ENCODE assay signal across 23 mouse cellular contexts in genomic region chr16:56793778-56794177, GRCm38 (mm10). TPM values are rescaled to one million over a fixed set of nuclear protein-coding genes. Genes with fewer than 3 reads are reported as not detected.
DNase-seq lines count a peak whose midpoint lies in the region; ATAC-seq and TF ChIP-seq lines count a peak whose summit lies in the region.
"Had no signal": no experiment of that assay in that cellular context is flagged by ENCODE, and none has a peak within 500 bp of the region (broad histone marks: within the 10 kb centered on the region; RNA-seq: fewer than 3 reads in every experiment).

No protein-coding gene starts in this region.

- no peak overlapping the region for H3K4me3 ChIP-seq in lung, postnatal 0 days (ENCODE audit: low read depth, low read length)
- H3K4me3 ChIP-seq in lung, adult 2 months (replicated peaks; ENCODE audit: extremely low read depth, low read depth, low read length): no peak overlapping the region
- H3K4me3 ChIP-seq in intestine, embryonic 15.5 days (replicated peaks): no peak overlapping the region
- H3K4me3 ChIP-seq in small intestine, adult 2 months (ENCODE audit: low read depth, low read length): no peak overlapping the region
- H3K4me3 ChIP-seq: embryonic facial prominence, embryonic 13.5 days; forebrain, embryonic 10.5 days; heart, embryonic 13.5 days; hindbrain, embryonic 15.5 days; liver, embryonic 15.5 days; midbrain, embryonic 10.5 days had no signal

- WGBS in lung, postnatal 0 days: 47% methylated on average over 1 of the region's 1 CpGs
- 41% methylated on average over 1 of the region's 1 CpGs for WGBS in lung, adult 2 months
- WGBS in intestine, embryonic 15.5 days: 68% methylated on average over 1 of the region's 1 CpGs
- WGBS in small intestine, adult 2 months: 2% methylated on average over 1 of the region's 1 CpGs

- no peaks in the 10 kb centered on the region for H3K27me3 ChIP-seq in lung, postnatal 0 days (replicated peaks; ENCODE audit: insufficient read depth, low read length)
- H3K27me3 ChIP-seq in intestine, embryonic 15.5 days (replicated peaks): no peaks in the 10 kb centered on the region
- H3K27me3 ChIP-seq in small intestine, adult 2 months (ENCODE audit: control insufficient read depth, insufficient read depth, low read length): no peaks in the 10 kb centered on the region
- H3K27me3 ChIP-seq: embryonic facial prominence, embryonic 13.5 days; heart, embryonic 13.5 days; hindbrain, embryonic 15.5 days; liver, embryonic 15.5 days had no signal

- H3K36me3 ChIP-seq in lung, postnatal 0 days (ENCODE audit: insufficient read depth, low read length): no peaks in the 10 kb centered on the region
- H3K36me3 ChIP-seq in intestine, embryonic 15.5 days: no peaks in the 10 kb centered on the region
- H3K36me3 ChIP-seq in small intestine, adult 2 months (ENCODE audit: control insufficient read depth, insufficient read depth, low read length): no peaks in the 10 kb centered on the region
- H3K36me3 ChIP-seq: embryonic facial prominence, embryonic 13.5 days; forebrain, embryonic 10.5 days; G1E; heart, embryonic 13.5 days; hindbrain, embryonic 15.5 days; liver, embryonic 15.5 days; midbrain, embryonic 10.5 days had no signal

- no peak for TF ChIP-seq POLR2A in lung, adult 2 months (IDR thresholded peaks at IDR 0.05; ENCODE audit: borderline replicate concordance, extremely low read depth, low read depth, low read length)
- TF ChIP-seq POLR2A in small intestine, adult 2 months (IDR thresholded peaks at IDR 0.05; ENCODE audit: low read depth, low read length): no peak

- no peaks in the 10 kb centered on the region for H3K9me3 ChIP-seq in lung, postnatal 0 days (ENCODE audit: low read length)
- no peaks in the 10 kb centered on the region for H3K9me3 ChIP-seq in intestine, embryonic 15.5 days
- H3K9me3 ChIP-seq: embryonic facial prominence, embryonic 13.5 days; forebrain, embryonic 10.5 days; G1E; heart, embryonic 13.5 days; hindbrain, embryonic 15.5 days; liver, embryonic 15.5 days; midbrain, embryonic 10.5 days had no signal

- TF ChIP-seq EP300 in lung, postnatal 0 days (IDR thresholded peaks at IDR 0.05): no peak

- no peak for DNase-seq in frontal cortex, postnatal 36 days (ENCODE audit: low spot score in 2 of 2)
- peak; percentile 36 for DNase-seq in lung, postnatal 0 days (ENCODE audit: low spot score)
- DNase-seq in lung, adult 2 months: no peak
- DNase-seq in spleen, postnatal 14 days (ENCODE audit: low spot score in 2 of 2): no peak
- DNase-seq in cerebellum, postnatal 36 days: no peak
- DNase-seq: cerebellum, adult 2 months; gastrocnemius, postnatal 10 days; lung, postnatal 10 days; thymus, postnatal 14 days had no signal

- H3K4me2 ChIP-seq in lung, postnatal 0 days (replicated peaks; ENCODE audit: low read depth, low read length): no peak overlapping the region
- no peak overlapping the region for H3K4me2 ChIP-seq in intestine, embryonic 15.5 days (replicated peaks)
- H3K4me2 ChIP-seq: embryonic facial prominence, embryonic 13.5 days; heart, embryonic 13.5 days; hindbrain, embryonic 15.5 days; liver, embryonic 15.5 days had no signal

- no peak overlapping the region for H3K27ac ChIP-seq in lung, postnatal 0 days (ENCODE audit: low read length)
- H3K27ac ChIP-seq in intestine, embryonic 15.5 days: no peak overlapping the region
- H3K27ac ChIP-seq in small intestine, adult 2 months (ENCODE audit: insufficient read depth, low read depth, low read length): peak overlapping the region; percentile 66
- H3K27ac ChIP-seq: embryonic facial prominence, embryonic 13.5 days; forebrain, embryonic 10.5 days; heart, embryonic 13.5 days; hindbrain, embryonic 15.5 days; kidney, postnatal 0 days; liver, embryonic 15.5 days; midbrain, embryonic 10.5 days had no signal

- ATAC-seq in frontal cortex, adult (ENCODE audit: low TSS enrichment): peak; percentile 65; the same call in 1 of the 2 replicates
- no peak for ATAC-seq in lung, postnatal 0 days
- peak; percentile 82 for ATAC-seq in intestine, embryonic 15.5 days
- ATAC-seq: CD4-positive, CD25-positive, alpha-beta regulatory T cell, adult 4 months had no signal

- H3K4me1 ChIP-seq in lung, postnatal 0 days (ENCODE audit: insufficient read depth, low read depth, low read length): no peaks in the 10 kb centered on the region
- no peaks in the 10 kb centered on the region for H3K4me1 ChIP-seq in lung, adult 2 months (ENCODE audit: control insufficient read depth, insufficient read depth, low read length)
- no peaks in the 10 kb centered on the region for H3K4me1 ChIP-seq in intestine, embryonic 15.5 days (replicated peaks)
- peaks cover 5% of the 10 kb centered on the region; the same call in 1 of the 2 replicates for H3K4me1 ChIP-seq in small intestine, adult 2 months (ENCODE audit: control insufficient read depth, insufficient read depth, insufficient read length, low read length)
- H3K4me1 ChIP-seq: embryonic facial prominence, embryonic 13.5 days; forebrain, embryonic 10.5 days; heart, embryonic 13.5 days; hindbrain, embryonic 15.5 days; midbrain, embryonic 10.5 days had no signal

- H3K9ac ChIP-seq in lung, postnatal 0 days (replicated peaks; ENCODE audit: low read depth): no peak overlapping the region
- no peak overlapping the region for H3K9ac ChIP-seq in intestine, embryonic 15.5 days
- H3K9ac ChIP-seq: embryonic facial prominence, embryonic 13.5 days; heart, embryonic 13.5 days; hindbrain, embryonic 15.5 days; liver, embryonic 15.5 days had no signal

- TF ChIP-seq CTCF in lung, postnatal 0 days (IDR thresholded peaks at IDR 0.05): no peak
- TF ChIP-seq CTCF in lung, adult 2 months (IDR thresholded peaks at IDR 0.05; ENCODE audit: insufficient read depth, low read length): no peak
- no peak for TF ChIP-seq CTCF in small intestine, adult 2 months (IDR thresholded peaks at IDR 0.05; ENCODE audit: extremely low read depth, insufficient read length, insufficient replicate concordance, low read depth, low read length)

RNA-seq across cellular contexts. Expression of gene Adgrg7, which starts 1.9 kb away (rescaled TPM):
- not detected in 2 replicates for polyA plus RNA-seq in lung, postnatal 0 days (2015; fragmentation: Nextera tagmentation; extraction: Ambion mirVana)
- 0.07 TPM in 1 of 2 replicates, not detected in the other for polyA plus RNA-seq in lung, adult 2 months (2012; rRNA removed)
- 4.6 and 5.4 TPM in 2 replicates for polyA plus RNA-seq in intestine, embryonic 15.5 days (2015; fragmentation: Nextera tagmentation; extraction: Ambion mirVana)
- 3.0 and 8.0 TPM in 2 replicates for polyA plus RNA-seq in small intestine, adult 2 months (2012; rRNA removed)
- polyA plus RNA-seq: CD4-positive, CD25-positive, alpha-beta regulatory T cell, adult 4 months; cerebellum, adult 2 months; embryonic facial prominence, embryonic 13.5 days; forebrain, embryonic 10.5 days; frontal cortex, adult 2 months; heart, embryonic 13.5 days; hindbrain, embryonic 15.5 days; kidney, postnatal 0 days; liver, embryonic 15.5 days; midbrain, embryonic 10.5 days; midbrain, postnatal 0 days had no signal
